Mouse (Mus musculus): Measurements from ENCODE around the gene Secisbp2l. TPM values are rescaled to one million over a fixed set of nuclear protein-coding genes. Genes with fewer than 3 reads are reported as not detected.
A peak's percentile ranks its signal among the peaks of the same experiment; 100 is the strongest.

The Secisbp2l gene
- total RNA-seq, 2 experiments from 2014 or later, result 28.1 to 30.0 TPM

DNA sequence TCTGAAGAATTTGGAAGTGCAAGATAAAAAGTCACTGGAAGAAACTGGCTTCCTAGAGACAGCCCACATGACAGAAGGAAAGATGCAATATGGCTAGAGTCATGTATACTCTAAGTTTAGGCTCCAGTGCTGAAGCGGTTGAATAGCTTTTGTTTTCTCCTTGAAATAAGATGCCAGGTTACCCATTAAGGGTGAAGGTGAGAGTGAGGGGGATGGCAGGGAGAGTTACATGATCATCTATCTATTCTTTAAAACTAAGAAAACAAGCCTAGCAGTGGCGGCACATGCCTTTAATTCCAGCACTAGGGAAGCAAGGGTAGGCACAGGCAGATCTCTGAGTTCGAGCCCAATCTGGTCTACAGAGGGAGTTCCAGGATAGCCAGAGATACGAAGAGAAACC is 2.4 kb upstream of the Secisbp2l start:
- intact Hi-C loops (cut with DNase I), result no loop called here
- no peak for DNase-seq

DNA sequence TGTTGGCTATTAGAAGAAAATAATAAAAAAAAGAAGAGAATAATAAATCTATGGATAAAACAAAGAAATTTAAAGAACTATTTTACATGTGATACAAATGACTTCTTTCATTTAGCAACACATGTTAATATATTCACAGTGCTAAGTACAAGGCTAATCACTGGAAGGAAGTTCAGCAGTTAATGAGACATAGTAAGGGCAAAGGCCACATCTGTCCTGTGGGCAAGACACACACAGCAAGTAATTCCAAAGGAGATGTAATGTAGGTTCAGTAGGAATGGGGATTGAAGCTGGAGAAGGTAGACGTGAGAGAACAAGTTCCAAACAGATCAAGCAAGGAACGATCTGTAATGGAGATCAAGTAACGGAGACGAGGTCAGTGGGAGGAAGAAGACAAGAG is 1.7 kb upstream of the Secisbp2l start:
- no peak for DNase-seq
- intact Hi-C loops (cut with DNase I), result loop anchor here (5.0 kb wide), 1 partner anchor 368 kb away; the partner anchor contains the start of genes Dtwd1 and Fam227b

DNA sequence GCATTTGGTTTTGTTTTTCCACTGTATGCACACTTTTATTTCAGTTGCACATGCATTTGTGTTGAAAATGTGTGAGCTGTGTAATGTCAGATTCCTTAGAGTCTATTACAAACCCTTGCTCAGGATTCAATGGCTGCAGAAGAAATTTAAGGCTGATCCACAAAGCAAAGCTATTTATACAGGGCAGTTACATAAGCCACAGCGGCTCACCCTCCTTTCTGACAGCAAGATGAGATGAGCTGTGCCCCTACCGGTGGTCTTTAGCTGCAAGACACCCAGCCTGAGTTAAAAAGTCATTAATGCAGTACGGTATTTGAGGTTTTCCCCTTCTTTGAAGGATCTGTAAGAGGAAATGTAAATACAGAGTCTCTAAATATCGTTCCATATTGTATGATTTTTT is 1.2 kb upstream of the Secisbp2l start:
- no peak for DNase-seq
- intact Hi-C loops (cut with DNase I), result loop anchor here (2.0 to 5.0 kb wide), 2 partner anchors 75 to 368 kb away; partner anchors contain the start of genes Cops2, Dtwd1, Fam227b and Galk2

DNA sequence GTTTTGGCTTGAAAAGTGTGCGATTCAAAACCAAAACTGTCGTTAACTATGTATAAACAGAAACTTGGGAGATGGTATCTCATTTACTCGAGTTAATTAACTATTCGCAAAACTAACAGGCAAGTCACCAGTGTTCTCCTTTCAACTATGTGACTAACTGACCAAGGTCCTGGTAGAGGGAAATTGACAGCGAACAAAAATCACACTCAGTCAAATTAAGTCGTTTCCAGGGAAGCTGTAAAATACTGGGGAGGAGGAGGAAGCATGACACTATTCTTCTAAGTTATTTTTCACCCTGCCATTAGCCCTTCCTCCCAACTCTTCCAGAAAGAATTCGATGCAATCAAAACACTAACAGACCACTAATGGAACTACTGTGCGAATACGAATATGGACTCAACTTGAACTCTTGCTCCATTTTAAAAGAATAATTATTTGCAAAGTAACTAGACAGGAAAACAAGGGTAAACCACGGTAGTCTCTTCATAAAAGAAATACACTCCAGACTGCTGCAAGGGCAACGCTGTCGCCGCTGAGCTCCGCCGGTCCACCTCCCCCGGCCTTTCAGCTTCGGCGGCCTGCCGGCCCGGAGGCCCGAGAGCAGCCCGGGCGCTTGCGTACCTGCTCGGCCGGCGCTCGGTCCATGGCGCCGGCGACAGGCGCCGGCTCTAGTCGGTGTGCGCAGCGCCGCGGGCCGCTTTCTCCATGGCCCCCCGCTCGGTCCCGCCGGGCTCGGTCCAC is 522 bp downstream of the Secisbp2l start:
- intact Hi-C loops (cut with DNase I), result loop anchor here (2.0 to 5.0 kb wide), 2 partner anchors 77 to 370 kb away; partner anchors contain the start of genes Cops2, Dtwd1, Fam227b and Galk2
- no peak for DNase-seq

DNA sequence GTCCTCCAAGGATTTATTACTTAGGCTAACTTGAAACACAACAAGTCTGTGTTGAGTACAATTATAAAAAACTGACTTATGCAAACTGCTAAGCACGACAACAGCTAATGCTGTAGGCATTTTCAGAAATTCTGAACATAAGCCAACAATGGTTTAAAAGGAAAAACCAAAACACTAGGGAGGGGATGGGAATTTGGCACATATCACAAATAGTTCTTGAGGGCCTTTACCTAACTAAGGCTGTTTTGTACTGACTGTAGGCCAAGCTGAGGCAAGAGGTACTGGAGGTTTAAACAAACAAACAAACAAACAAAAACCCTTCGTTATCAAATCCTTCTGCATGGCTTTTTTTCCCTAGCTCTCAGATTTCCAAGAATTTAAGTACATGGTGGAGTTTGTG is 1.7 kb downstream of the Secisbp2l start:
- intact Hi-C loops (cut with DNase I), result loop anchor here (5.0 kb wide), 1 partner anchor 371 kb away; the partner anchor contains the start of genes Dtwd1 and Fam227b
- DNase-seq, result no peak

DNA sequence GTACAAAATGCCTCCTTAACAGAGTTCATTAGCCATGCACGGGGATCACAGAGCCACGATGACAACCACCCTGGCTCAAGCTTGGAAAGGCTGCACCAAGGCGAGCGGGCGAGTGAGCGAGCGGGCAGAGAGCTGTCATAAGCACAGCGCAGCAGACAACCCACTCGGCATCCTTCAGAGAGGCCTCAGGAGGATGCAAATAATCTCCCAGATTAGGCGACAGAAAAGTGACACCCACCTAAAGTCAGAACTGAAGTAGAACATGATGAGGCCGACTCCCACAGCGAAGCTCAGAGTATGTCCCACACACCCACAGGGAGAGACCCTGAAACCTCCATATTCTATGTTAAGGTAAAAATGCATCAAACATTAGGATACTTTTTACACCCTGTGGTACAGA is 4.3 kb downstream of the Secisbp2l start:
- intact Hi-C loops (cut with DNase I), result no loop called here
- no peak for DNase-seq

DNA sequence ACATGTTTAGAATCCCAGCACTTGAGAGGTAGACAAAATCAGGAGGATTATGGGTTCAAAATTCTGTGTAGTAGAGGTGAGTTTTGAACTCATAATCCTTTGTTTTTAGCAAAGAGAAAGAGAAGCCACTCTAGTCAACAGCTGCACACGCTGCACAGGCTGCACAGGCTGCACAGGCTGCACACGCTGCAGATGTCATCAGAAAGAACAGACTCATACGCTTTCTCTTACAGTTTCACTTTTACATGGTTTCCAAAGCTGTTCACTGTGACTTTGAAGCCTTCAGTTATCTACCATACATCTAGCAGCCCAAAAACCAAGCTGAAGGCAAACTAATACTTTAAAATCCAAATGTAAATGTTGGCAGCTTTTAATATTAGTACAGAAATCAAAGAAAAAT is 5.7 kb downstream of the Secisbp2l start:
- no peak for DNase-seq
- intact Hi-C loops (cut with DNase I), result no loop called here

DNA sequence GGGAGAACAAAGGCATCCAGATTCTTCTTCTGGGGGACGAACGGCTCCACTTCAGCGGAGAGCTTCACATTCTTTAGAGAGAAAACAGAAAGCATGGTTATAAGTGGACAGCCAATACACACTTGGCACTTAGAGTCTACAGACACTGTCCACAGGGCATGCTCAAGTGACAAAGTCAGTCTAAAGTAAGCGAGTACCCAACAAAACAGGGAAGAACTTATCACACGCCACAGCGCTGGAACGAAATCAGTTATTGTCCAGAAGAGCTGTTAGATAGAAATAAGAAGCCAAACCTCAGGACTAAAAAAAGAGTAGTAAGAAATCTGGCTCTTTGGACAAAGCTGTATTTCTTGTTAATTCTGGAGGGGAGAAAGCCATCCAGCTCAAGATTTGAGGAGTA is 7.0 kb downstream of the Secisbp2l start:
- DNase-seq, result no peak
- intact Hi-C loops (cut with DNase I), result no loop called here

DNA sequence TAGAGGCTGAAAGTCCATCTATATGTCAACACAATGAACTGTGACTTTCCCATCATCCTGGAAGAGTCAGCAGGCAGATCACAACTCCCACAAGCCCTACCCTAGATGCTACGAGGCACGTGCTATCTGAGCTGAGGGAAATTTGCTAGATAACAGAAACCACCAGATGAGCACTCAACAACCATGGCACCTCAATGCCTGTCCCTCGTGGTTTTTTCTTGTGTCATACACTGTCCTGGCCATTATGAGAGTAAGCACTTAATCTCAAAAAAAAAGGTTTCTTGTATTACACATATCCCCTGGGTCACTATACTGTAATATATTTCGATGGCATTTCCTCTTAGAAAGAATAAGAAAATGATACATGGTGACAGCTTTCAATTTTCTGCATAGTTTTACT is 7.8 kb downstream of the Secisbp2l start:
- intact Hi-C loops (cut with DNase I), result no loop called here
- no peak for DNase-seq

DNA sequence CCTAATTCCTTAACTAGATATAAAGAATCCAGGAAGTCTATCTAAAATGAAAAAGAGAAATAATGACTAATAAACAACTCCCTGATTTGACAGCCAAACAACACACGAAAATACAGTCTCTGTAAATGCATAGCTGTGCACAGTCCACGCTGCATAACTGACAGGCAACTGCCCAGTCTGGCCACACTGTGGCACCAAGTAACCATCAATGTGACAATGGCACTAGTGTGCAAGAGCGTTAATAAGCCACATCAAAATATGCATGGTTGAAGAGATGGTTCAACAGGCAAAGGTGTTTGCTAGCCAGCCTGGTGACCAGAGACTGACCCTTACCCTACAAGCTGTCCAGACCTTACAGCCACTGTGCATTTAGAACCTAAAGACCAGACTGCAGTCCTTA is 17.6 kb downstream of the Secisbp2l start:
- no peak for DNase-seq
- intact Hi-C loops (cut with DNase I), result loop anchor here (5.0 kb wide), 1 partner anchor 67 kb away; no protein-coding TSS in a partner anchor

DNA sequence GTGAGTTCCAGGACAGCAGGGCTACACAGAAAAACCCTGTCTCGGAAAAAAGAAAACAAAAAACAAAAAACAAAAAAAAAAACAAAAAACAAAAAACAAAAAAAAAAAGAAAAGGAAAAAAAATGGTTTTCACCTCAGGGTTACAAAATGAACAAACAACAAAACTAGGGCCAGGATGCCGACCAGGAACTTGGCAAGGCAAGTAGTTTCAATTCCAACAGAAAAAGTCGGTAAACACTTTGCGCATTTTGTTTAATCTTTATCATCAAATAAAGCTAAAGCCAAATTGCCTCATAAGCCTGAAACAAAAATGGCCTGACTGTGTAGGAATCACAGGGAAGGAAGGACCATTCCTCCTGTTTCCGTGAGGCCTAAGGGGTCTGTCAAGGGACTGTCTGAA is 18.1 kb downstream of the Secisbp2l start:
- intact Hi-C loops (cut with DNase I), result no loop called here
- no peak for DNase-seq

DNA sequence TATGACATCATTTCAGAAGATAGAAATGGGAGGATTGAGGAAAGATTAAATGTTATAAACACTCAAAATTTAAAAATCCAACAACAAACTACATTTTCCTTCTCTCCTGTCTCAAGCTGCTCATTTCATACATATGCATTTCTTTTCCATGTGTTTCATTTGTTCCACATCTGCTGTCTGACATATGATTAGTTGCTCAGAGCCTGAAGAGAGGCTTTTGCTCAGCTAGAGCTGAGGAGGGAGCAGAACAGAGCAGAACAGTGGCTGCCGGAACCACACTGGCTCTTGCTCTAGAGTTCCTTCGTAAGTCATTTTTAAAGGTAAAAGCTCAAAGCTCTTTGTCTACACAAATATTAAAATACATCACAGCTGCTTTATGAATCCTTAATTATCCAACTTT is 33.3 kb downstream of the Secisbp2l start:
- no peak for DNase-seq
- intact Hi-C loops (cut with DNase I), result no loop called here

DNA sequence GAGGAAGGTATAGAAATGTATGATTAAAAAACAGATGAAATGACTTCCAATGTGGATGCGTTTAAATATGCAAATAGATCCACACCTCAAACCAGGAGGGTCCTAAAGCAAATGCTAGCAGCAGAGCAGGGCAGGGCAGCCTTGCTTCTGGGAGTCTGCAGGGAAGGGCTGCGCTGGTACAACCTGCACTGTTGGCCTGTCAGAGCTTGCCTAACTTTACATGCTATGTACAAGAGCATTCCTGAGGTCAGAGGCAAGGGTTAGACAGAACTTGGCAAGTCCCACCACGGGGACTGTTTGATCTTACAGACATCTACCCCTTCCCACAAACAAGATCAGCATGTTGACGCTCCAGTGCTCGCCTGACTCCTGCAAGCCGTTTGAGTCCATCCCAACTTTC is 43.3 kb downstream of the Secisbp2l start:
- intact Hi-C loops (cut with DNase I), result no loop called here
- DNase-seq, result no peak

DNA sequence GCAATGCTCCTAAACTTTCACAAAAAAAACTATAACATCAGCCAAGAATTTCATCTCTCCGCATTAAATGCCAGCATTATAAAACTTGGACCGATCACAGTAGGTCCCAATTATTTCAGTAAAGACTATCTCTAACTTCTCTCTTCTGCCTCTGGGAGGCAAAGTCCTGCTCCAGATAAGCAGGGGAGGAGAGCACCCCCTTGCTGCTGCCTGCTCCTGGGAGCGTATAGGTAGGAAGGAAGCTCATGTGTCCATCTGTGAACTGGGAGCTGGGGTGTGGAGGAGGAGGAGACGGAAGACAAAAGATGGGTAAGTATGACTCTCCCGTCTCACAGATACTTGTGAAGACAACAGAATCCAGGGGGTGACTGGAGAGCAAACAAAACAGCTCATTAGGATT is 44.0 kb downstream of the Secisbp2l start:
- intact Hi-C loops (cut with DNase I), result no loop called here
- no peak for DNase-seq

DNA sequence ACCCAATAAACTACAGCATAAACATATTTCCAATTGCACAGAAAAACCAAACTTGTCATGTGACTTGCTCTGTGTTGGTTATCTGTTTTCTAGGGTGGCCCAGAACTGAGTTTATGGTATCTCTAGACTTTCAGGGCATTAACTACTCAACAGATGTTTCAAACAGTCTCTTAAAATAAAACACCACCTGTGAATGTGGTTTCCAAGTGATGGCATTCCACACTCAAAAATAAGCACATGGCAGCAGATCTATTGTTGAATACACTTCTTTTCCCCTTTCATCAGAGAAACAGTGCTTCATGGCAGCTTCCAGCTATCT is 46.7 kb downstream of the Secisbp2l start:
- DNase-seq, result no peak

DNA sequence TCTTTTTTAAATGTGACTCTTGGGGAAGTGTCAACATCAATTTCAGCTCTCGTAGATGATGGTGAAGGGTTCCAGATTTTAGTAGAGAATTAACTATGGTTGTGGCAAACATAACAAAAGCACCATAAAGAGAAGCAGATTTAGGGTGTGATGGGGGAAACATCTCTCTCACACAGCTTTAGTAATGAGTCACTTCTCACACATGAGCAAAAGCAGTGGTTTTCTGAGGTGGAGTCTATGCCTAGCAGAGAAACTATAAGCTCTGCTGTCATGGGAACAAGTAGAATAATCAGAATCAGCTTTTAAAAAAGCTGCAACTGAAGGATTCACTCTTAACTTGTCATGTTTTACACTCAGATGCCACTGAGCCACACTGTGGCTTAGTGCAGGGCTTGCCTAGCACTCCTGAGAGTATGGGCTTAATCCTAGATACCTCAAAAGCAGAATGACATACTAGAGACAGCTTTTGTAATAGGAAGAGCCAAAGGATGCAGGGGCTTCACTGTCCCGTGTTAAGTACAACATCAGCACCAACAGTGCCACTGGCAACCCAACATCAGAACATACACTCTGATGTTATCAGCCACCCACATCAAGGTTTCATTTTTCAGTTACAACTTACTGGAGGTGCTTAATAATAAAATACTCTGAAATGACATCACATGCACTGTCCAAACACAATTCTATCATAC is 47.2 kb downstream of the Secisbp2l start:
- intact Hi-C loops (cut with DNase I), result no loop called here
- no peak for DNase-seq

More for the DNA sequence above, 46.7 kb downstream of the Secisbp2l start:
- intact Hi-C loops (cut with DNase I), result no loop called here

DNA sequence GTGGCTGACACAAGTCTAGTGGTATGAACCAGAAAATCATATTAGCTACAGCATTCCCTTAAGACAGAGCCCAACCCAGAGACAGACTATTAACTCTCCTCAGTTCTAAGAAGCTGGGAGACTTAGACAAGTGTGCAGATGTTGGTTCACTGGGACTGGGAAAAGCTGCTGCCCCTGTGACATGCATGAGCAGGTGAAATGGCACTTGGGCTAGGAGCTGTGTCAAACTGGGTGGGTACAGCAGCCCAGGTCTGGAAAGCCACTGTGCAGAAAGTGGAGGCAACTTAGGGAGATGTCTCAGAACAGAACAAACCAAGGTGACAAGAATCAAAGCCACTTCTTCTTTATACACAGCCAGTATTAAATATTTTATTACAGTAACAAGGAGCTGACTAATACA is 47.9 kb downstream of the Secisbp2l start:
- DNase-seq, result no peak
- intact Hi-C loops (cut with DNase I), result no loop called here

DNA sequence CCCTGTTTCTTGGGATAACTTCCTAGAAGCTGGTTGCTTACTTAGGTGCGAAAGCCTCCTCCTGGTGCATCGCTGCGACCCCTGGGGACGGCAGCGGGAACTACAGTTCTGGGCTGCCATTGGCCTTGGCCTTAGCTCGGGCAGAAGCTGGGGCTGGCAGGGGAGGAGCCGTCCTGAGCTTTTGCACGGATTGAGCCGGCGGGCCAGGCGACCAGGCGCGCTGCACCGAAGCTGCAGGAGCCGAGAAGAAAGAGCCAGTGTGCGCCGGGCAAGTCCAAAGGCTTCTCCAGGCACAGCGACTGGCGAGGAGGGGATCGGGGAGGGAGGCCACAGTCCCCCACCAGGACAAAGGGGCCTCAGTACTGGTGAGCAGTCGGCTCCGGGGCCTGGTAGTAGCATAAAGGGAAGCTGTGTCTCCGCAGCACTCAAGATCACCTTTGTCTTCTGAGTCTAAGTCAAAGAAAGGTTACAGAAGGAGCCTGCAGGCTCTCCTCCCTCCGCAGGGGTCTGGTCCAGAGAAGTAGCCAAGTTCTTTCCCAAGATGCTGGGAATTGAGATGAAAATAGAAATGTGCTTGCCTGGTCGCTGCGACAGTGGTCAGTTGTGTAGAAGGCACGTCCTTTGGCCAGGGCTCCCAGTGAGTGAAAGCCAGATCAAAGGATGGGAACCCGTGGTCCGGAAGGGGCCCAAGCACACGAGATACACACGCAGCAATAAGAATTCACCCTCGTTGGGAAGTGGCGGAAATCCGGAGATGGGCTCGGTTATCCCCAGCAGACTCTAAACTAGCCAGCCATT is 50.7 kb downstream of the Secisbp2l start:
- intact Hi-C loops (cut with DNase I), result loop anchor here (1.0 kb wide), 1 partner anchor 72 kb away; no protein-coding TSS in a partner anchor
- peak; percentile 94 to 98 for DNase-seq

DNA sequence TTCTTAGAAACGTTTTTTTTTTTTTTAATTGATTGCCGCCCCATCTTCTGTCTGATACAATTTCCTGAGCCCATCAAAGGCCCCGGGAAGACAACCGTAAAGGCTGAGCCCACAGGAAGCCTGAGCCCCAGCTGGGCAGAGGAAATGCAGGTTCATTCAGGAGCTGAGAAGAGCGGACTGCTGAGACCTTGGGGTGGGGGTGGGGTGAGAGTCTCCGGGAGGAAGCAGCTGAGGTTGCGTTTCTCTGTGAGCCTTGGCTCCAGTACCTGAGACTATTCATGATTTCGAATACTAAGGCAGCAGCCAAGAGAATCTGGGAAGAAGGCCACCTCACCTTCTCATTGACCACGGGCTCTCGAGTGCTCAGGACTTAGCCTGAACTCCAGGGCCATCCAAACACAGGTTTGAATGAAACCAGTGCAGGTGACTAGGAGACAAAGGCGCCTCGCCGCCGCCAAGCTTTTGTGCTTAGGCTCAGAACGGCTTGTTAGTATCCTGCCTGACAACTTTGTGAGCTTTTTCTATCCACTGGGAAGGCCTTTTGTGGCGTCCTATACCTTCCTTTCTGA is 58.0 kb downstream of the Secisbp2l start:
- intact Hi-C loops (cut with DNase I), result loop anchor here (10.0 kb wide), 1 partner anchor 470 kb away; no protein-coding TSS in a partner anchor
- DNase-seq, result no peak

DNA sequence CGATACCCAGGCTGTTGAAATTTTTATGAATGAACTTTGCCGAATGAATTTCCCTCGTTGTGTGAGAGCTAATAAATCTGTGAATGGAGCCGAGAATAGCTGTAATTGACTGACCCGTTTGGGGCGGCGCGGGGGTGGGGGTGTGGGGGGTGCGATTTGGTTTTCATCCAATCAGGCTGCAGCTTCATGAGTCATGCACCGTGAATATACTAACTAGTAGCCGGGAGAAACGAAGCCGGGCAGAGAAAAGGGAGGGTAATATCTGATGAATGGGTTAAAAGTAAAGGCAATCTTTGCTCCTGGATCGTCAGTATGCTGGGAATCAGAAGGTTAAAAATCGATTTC is 58.6 kb downstream of the Secisbp2l start, which contains the start of gene Shc4:
Shc4 (minus strand) TSS at position 63 of the 345 bp plus-strand sequence.
- no peak for DNase-seq
- intact Hi-C loops (cut with DNase I), result loop anchor here (10.0 kb wide), 1 partner anchor 469 kb away; no protein-coding TSS in a partner anchor
